Mouse (Mus musculus): ENCODE results near the gene Homer3.

Gene Homer3

DNA sequence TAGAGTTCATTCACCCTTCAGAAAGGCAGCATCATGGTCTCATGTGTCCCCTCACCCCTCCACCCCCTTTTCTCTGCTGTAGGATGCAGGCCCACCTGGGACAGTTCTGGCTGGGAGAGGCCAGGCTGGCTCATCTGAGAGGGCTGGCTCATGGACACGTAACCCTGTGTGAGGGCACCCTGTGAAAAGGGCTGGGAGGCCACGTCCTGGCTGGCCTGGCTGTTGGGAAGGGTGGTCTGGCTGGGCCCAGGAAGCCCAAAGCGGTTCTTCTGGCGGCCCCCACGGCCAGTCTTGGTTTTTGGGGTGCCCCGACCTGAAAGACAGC is 50.2 kb downstream of the Homer3 start:
- DNase-seq (ENCODE audit: low spot score): no peak

- no peak for DNase-seq (ENCODE audit: low spot score)
Measured at GRCm38 (mm10) chr8:70338931-70339330, 56.3 kb downstream of the Homer3 start.

GRCm38 (mm10) chr8:70340659-70341058 is 58.0 kb downstream of the Homer3 start:
- no peak for DNase-seq (ENCODE audit: low spot score)

- DNase-seq (ENCODE audit: low spot score): no peak
Measured at GRCm38 (mm10) chr8:70342007-70342406, 59.4 kb downstream of the Homer3 start.

GRCm38 (mm10) chr8:70343076-70343475 is 60.4 kb downstream of the Homer3 start:
- no peak for DNase-seq (ENCODE audit: low spot score)

- DNase-seq (ENCODE audit: low spot score): no peak
Measured at GRCm38 (mm10) chr8:70343696-70344095, 61.1 kb downstream of the Homer3 start.
